Mouse (Mus musculus): ENCODE measurements around the gene Acot11.

Gene Acot11

DNA sequence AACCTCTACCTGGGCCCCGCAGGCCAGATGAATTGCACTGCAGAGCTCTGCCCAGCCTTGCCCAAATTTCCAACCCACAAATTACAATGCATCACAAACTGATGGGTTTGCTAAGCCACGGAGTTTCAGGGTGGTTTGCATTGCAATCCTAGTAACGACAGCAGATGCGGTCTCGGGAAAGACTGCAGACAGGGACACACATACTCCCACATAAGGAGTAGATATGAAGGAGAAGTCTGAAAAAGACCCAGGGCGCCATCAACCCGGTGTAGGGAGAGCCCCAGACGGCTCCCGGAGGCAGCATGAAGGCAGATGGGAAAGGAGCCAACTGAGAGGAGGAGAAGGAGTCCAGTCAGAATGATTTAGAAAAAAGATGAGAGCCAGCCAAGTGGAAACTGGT, 15.1 kb downstream of the Acot11 start:
- no peaks in the 10 kb centered on the region for H3K36me3 ChIP-seq (ENCODE audit: insufficient read depth, low read length)

GRCm38 (mm10) chr4:106788627-106789026, 16.2 kb downstream of the Acot11 start:
- Histone ChIP-seq H3K4me3 (replicated peaks; ENCODE audit: low read length) (no peak overlapping the region), H3K27me3 (ENCODE audit: insufficient read depth, low read length) (peaks cover 19% of the 10 kb centered on the region), H3K9me3 (ENCODE audit: low read length) (peaks cover 4% of the 10 kb centered on the region; the same call in 1 of the 2 replicates), H3K36me3 (ENCODE audit: insufficient read depth, low read length) (no peaks in the 10 kb centered on the region), H3K4me1 (replicated peaks; ENCODE audit: low read depth, low read length) (peaks cover 15% of the 10 kb centered on the region)
- TF ChIP-seq NANOG (IDR thresholded peaks at IDR 0.05; ENCODE audit: borderline replicate concordance, low read length) (no peak), CTCF (conservative IDR thresholded peaks at IDR 0.05; ENCODE audit: low read length) (no peak)

More for the DNA sequence above, 15.1 kb downstream of the Acot11 start:
- no peak overlapping the region for H3K4me3 ChIP-seq (replicated peaks; ENCODE audit: low read length)
- TF ChIP-seq CTCF (conservative IDR thresholded peaks at IDR 0.05; ENCODE audit: low read length) (no peak), POU5F1 (IDR thresholded peaks at IDR 0.05; ENCODE audit: borderline replicate concordance, low read length) (no peak), NANOG (IDR thresholded peaks at IDR 0.05; ENCODE audit: borderline replicate concordance, low read length) (no peak)
- peaks cover 20% of the 10 kb centered on the region for H3K4me1 ChIP-seq (replicated peaks; ENCODE audit: low read depth, low read length)
- peaks cover 4% of the 10 kb centered on the region; the same call in 1 of the 2 replicates for H3K9me3 ChIP-seq (ENCODE audit: low read length)
- peaks cover 11% of the 10 kb centered on the region for H3K27me3 ChIP-seq (ENCODE audit: insufficient read depth, low read length)

DNA sequence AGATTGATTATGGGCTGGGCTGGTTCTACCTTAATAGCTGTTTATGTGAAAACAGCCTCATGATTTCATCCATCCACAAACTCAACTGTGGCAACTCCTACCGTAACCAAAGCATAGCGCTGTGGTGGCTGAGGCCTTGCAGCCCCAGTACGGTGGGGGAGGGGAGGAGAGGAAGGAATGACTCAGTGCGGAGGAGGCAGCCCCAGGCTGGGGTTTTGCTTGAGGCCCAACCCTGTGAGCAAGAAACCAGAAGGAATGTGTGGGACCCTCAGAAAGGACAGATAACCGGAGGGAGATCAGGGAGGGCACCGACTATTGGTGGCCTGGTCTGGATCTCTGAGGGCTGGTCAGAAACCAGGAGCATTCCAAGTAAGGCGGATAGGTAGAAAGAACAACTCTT, 17.0 kb downstream of the Acot11 start:
- peaks cover 19% of the 10 kb centered on the region for H3K27me3 ChIP-seq (ENCODE audit: insufficient read depth, low read length)
- no peaks in the 10 kb centered on the region for H3K36me3 ChIP-seq (ENCODE audit: insufficient read depth, low read length)
- no peak overlapping the region for H3K4me3 ChIP-seq (replicated peaks; ENCODE audit: low read length)
- no peak for TF ChIP-seq POU5F1 (IDR thresholded peaks at IDR 0.05; ENCODE audit: borderline replicate concordance, low read length)
- TF ChIP-seq CTCF (conservative IDR thresholded peaks at IDR 0.05; ENCODE audit: low read length), result no peak
- no peak for TF ChIP-seq NANOG (IDR thresholded peaks at IDR 0.05; ENCODE audit: borderline replicate concordance, low read length)
- peaks cover 4% of the 10 kb centered on the region; the same call in 1 of the 2 replicates for H3K9me3 ChIP-seq (ENCODE audit: low read length)
- peaks cover 15% of the 10 kb centered on the region for H3K4me1 ChIP-seq (replicated peaks; ENCODE audit: low read depth, low read length)

DNA sequence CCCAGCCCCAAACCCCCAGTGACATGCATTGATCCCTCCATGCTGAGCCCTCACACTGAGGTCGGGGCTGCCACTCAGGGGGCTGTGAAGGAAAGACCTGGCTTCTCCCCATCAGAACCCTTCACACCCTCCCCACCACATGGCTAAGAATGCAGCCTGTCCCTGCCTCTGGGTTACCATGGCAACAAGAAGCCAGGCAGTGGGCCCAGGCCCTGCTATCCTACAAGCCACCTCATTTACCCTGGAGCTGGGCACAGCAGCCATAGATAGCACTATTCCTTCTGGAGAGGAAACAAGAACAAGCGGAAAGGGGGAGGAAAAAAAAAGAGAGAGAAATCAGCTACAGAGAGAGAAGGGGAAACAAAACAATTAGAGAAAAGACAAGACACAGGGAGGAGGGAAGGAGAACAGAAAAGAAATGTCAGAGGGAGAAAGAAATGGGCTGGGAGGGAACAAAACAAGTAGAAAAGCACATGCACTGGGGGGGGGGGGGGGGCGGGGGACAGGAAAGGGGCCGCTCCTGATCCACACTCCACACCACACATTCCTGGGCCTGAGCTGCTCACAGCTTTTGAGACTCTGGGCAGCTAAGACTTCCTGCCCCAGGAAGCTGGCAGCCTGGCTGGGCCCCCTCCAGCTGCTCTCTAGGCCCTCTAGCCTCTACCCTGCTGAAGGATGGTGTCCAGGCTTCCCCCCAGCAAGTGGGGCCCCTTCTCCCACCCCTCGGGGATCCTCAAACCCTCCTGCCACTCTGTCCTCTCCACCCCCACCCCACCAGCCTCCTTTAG, 18.9 kb downstream of the Acot11 start:
- Histone ChIP-seq H3K36me3 (ENCODE audit: insufficient read depth, low read length) (no peaks in the 10 kb centered on the region), H3K4me3 (replicated peaks; ENCODE audit: low read length) (no peak overlapping the region), H3K4me1 (replicated peaks; ENCODE audit: low read depth, low read length) (peaks cover 15% of the 10 kb centered on the region), H3K9me3 (ENCODE audit: low read length) (peaks cover 4% of the 10 kb centered on the region; the same call in 1 of the 2 replicates), H3K27me3 (ENCODE audit: insufficient read depth, low read length) (peaks cover 19% of the 10 kb centered on the region)
- TF ChIP-seq POU5F1 (IDR thresholded peaks at IDR 0.05; ENCODE audit: borderline replicate concordance, low read length) (no peak), NANOG (IDR thresholded peaks at IDR 0.05; ENCODE audit: borderline replicate concordance, low read length) (no peak), CTCF (conservative IDR thresholded peaks at IDR 0.05; ENCODE audit: low read length) (no peak)

DNA sequence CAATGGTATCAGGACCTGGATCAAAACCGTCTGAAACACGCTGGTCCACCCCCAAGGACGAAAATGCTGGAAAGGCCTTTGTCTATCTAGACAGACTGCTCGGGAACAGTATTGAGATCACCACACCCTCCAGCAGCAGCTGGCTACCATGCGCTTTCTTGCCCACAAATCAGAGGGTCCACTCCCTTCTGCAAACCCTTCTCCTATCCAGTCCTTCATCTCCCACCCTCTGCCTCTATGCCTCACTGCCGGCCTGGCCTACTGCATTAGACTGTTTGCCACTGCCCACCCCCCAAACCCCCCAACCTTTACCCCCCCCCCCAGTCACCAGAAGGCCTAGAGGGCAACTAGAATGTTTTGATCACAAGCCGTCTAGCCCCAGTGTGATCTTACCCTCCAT, 19.5 kb downstream of the Acot11 start:
- Histone ChIP-seq H3K27me3 (ENCODE audit: insufficient read depth, low read length) (peaks cover 16% of the 10 kb centered on the region; the same call in 1 of the 2 replicates), H3K4me1 (replicated peaks; ENCODE audit: low read depth, low read length) (peaks cover 15% of the 10 kb centered on the region), H3K4me3 (replicated peaks; ENCODE audit: low read length) (no peak overlapping the region), H3K9me3 (ENCODE audit: low read length) (peaks cover 4% of the 10 kb centered on the region; the same call in 1 of the 2 replicates), H3K36me3 (ENCODE audit: insufficient read depth, low read length) (no peaks in the 10 kb centered on the region)
- no peak for TF ChIP-seq CTCF (conservative IDR thresholded peaks at IDR 0.05; ENCODE audit: low read length)
- TF ChIP-seq POU5F1 (IDR thresholded peaks at IDR 0.05; ENCODE audit: borderline replicate concordance, low read length), result no peak
- no peak for TF ChIP-seq NANOG (IDR thresholded peaks at IDR 0.05; ENCODE audit: borderline replicate concordance, low read length)

DNA sequence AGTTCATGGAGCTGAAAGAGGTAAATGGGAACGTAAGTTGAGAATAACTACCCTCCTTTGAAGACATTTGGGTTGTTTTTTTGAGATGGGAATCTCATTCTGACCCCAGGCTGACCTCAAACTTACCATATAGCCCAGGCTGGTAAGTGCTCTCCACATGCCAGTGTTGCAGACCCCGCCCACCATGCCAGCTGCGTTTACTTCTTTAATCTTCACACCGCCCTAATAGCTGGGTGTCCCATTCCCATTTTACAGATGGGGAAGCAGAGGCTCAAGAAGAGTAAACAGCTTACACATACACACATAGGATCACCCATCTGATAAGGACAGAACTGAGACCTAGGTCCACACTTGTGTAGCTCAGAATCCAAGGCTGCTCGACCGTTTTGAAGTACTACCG, 20.0 kb downstream of the Acot11 start:
- Histone ChIP-seq H3K27me3 (ENCODE audit: insufficient read depth, low read length) (peaks cover 12% of the 10 kb centered on the region; the same call in 1 of the 2 replicates), H3K4me3 (replicated peaks; ENCODE audit: low read length) (no peak overlapping the region), H3K9me3 (ENCODE audit: low read length) (peaks cover 4% of the 10 kb centered on the region; the same call in 1 of the 2 replicates), H3K36me3 (ENCODE audit: insufficient read depth, low read length) (no peaks in the 10 kb centered on the region), H3K4me1 (replicated peaks; ENCODE audit: low read depth, low read length) (peaks cover 18% of the 10 kb centered on the region)
- TF ChIP-seq POU5F1 (IDR thresholded peaks at IDR 0.05; ENCODE audit: borderline replicate concordance, low read length) (no peak), NANOG (IDR thresholded peaks at IDR 0.05; ENCODE audit: borderline replicate concordance, low read length) (no peak), CTCF (conservative IDR thresholded peaks at IDR 0.05; ENCODE audit: low read length) (no peak)

- peaks cover 11% of the 10 kb centered on the region for H3K4me1 ChIP-seq (replicated peaks; ENCODE audit: low read depth, low read length)
- 0 out of 2 replicates have a peak, but pooled peaks cover 8% of the 10 kb centered on the region for H3K27me3 ChIP-seq (ENCODE audit: insufficient read depth, low read length)
- peaks cover 4% of the 10 kb centered on the region; the same call in 1 of the 2 replicates for H3K9me3 ChIP-seq (ENCODE audit: low read length)
- TF ChIP-seq POU5F1 (IDR thresholded peaks at IDR 0.05; ENCODE audit: borderline replicate concordance, low read length), result no peak
- TF ChIP-seq NANOG (IDR thresholded peaks at IDR 0.05; ENCODE audit: borderline replicate concordance, low read length), result no peak
- no peak for TF ChIP-seq CTCF (conservative IDR thresholded peaks at IDR 0.05; ENCODE audit: low read length)
- H3K36me3 ChIP-seq (ENCODE audit: insufficient read depth, low read length), result no peaks in the 10 kb centered on the region
- no peak overlapping the region for H3K4me3 ChIP-seq (replicated peaks; ENCODE audit: low read length)
Measured at GRCm38 (mm10) chr4:106783137-106783536, 21.7 kb downstream of the Acot11 start.

GRCm38 (mm10) chr4:106780045-106780444, 24.8 kb downstream of the Acot11 start:
- Histone ChIP-seq H3K4me1 (replicated peaks; ENCODE audit: low read depth, low read length) (0 out of 2 replicates have a peak, but pooled peaks cover 4% of the 10 kb centered on the region), H3K36me3 (ENCODE audit: insufficient read depth, low read length) (no peaks in the 10 kb centered on the region), H3K4me3 (replicated peaks; ENCODE audit: low read length) (no peak overlapping the region), H3K27me3 (ENCODE audit: insufficient read depth, low read length) (0 out of 2 replicates have a peak, but pooled peaks cover 8% of the 10 kb centered on the region), H3K9me3 (ENCODE audit: low read length) (no peaks in the 10 kb centered on the region)
- TF ChIP-seq POU5F1 (IDR thresholded peaks at IDR 0.05; ENCODE audit: borderline replicate concordance, low read length), result no peak
- no peak for TF ChIP-seq NANOG (IDR thresholded peaks at IDR 0.05; ENCODE audit: borderline replicate concordance, low read length)
- no peak for TF ChIP-seq CTCF (conservative IDR thresholded peaks at IDR 0.05; ENCODE audit: low read length)

All from E14TG2a.4 (cell line).